Mouse (Mus musculus) liver, embryonic 16.5 days (tissue): ENCODE measurements around the gene Rbfox2. TPM values are rescaled to one million over a fixed set of nuclear protein-coding genes. Genes with fewer than 3 reads are reported as not detected.

Source experiments
- ATAC-seq: fragments of 200-750 bp; cut with Nextera tagmentation; 2 replicates; pipeline ENCODE4 v1.8.0; 2017; ENCODE audit warnings: low read depth, mild to moderate bottlenecking, moderate number of reproducible peaks, moderate library complexity
- H3K27ac ChIP-seq: fragments of 300-500 bp; sonication (generic); 2 replicates; pipeline ENCODE4 v1.5.1; 2014; ENCODE audit warnings: mild to moderate bottlenecking, low read length
- H3K27me3 ChIP-seq: fragments of 300-500 bp; sonication (generic); 2 replicates; pipeline ENCODE4 v1.6.1; 2014; ENCODE audit warnings: low read depth, low read length, mixed read lengths; ENCODE audit not compliant: control insufficient read depth, insufficient read depth
- H3K36me3 ChIP-seq: fragments of 300-500 bp; sonication (generic); 2 replicates; pipeline ENCODE4 v1.6.1; 2014; ENCODE audit warnings: mild to moderate bottlenecking; ENCODE audit not compliant: control insufficient read depth, insufficient read depth
- H3K4me1 ChIP-seq: fragments of 300-500 bp; sonication (generic); 2 replicates; pipeline ENCODE4 v1.6.1; 2014; ENCODE audit warnings: low read depth, low read length, mixed read lengths; ENCODE audit not compliant: control insufficient read depth
- H3K4me2 ChIP-seq: fragments of 300-500 bp; sonication (generic); 2 replicates; pipeline ENCODE4 v1.6.1; 2014; ENCODE audit warnings: low read depth, low read length, mixed read lengths
- H3K4me3 ChIP-seq: fragments of 300-500 bp; sonication (generic); 2 replicates; pipeline ENCODE4 v1.5.1; 2014; ENCODE audit warnings: low read depth, mild to moderate bottlenecking, low read length
- H3K9ac ChIP-seq: fragments of 300-500 bp; sonication (generic); 2 replicates; pipeline ENCODE4 v1.6.1; 2014; ENCODE audit warnings: low read depth, low read length
- H3K9me3 ChIP-seq: fragments of 300-500 bp; sonication (generic); replicated peaks from 2 replicates; pipeline ENCODE4 v1.6.1; 2016; ENCODE audit warnings: low read length; ENCODE audit not compliant: control insufficient read depth
- WGBS: fragments of 180-500 bp; shearing (Covaris S2); extraction: QIAGEN DNeasy Blood & Tissue Kit; methylation state at CpG from one replicate; pipeline ENCODE4 v1.1.7; 2014; ENCODE audit not compliant: insufficient replicate concordance; 5-methylcytosine and 5-hydroxymethylcytosine counted together
- polyA plus RNA-seq: library from polyadenylated mRNA; unstranded; fragments of >200 nt; fragmentation: Nextera tagmentation; extraction: Ambion mirVana; gene quantifications from 2 replicates; pipeline ENCODE4 v1.2.1, GENCODE M21; 2015

Gene Rbfox2
- polyA plus RNA-seq, 1 experiment from 2014 or later: 12.7 TPM

DNA sequence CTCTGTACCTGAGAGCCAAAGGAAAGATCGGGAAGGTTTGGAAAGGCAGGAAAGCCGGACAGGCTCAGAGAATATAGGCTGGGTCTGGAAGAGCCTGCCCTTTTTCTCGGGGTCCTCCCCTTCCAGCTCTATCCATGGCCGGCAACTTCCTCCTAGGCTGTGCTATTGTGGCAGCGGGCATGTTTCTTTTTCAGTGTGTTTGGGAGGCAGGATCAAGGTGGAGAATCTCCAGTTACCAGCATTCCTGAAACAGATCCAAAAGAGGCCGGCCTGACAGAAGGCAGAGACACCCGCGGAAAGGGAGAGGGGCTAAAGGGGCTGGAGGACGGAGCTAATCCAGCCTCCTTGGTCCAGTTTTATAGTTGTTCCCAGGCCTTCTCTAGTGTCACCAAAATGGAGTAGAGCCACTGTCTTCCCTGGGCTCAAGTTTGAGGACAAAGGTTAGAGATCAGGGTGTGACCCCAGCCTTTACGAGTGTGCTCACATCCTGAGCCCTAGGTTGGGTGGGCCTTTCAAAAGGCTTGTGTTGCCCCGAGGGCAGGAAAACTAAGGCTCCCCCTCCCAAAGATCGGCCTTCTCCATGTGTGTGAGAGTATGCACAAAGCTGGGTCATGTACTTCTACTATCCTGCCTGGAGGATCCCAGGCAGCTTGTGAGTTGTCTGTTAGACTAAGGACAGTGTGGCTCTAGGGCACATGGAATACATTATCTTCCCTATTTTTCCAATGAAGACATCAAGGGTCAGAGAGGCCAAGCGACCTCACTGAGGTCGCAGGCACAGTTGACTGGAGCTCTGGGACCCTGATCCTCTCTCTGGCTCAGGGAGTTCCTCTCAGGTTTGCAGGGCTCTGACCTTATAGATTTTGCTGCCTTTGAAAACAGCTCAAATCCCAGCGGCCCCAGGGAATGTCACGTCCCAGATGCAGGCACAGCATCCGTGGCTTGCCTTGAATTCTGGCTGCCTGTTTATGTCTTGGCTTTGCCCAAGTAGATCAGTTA is 37.6 kb upstream of the Rbfox2 start:
- 38% methylated on average over 17 of the region's 17 CpGs for WGBS
- Histone ChIP-seq H3K27me3 (no peaks in the 10 kb centered on the region), H3K4me2 (no peak overlapping the region), H3K36me3 (no peaks in the 10 kb centered on the region), H3K9ac (no peak overlapping the region), H3K27ac (peak overlapping the region; percentile 54), H3K4me3 (no peak overlapping the region), H3K4me1 (peaks cover 6% of the 10 kb centered on the region; the same call in 1 of the 2 replicates), H3K9me3 (no peaks in the 10 kb centered on the region)
- peak; percentile 33 for ATAC-seq

DNA sequence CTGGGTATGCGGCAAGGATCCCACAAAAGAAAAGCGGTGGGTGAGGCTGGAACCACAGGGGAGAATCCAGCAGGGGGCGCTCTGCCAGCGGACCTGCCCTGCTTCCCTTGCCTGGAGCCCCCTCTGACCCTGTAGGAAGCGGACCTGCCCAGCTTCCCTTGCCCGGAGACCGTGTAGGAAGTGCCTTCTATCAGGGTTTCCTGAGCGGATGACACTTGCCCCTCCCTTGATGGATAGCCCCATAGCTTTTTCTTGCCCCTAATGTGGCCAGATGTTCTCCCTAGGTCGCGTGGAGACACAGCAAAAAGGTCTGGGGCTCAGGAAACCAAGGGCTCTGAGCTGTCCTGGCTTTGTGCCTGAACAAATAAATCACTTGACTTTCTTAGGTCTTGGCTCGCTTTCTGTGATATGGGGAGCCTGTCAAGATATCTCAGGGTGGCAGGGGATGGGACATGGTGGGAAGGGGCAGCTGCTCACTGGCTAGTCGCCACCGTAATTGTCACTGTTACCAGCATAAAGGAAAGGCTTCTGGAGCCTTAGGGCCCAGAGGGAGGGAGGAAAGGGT is 36.8 kb upstream of the Rbfox2 start:
- H3K4me3 ChIP-seq: no peak overlapping the region
- 3% methylated on average over 13 of the region's 13 CpGs for WGBS

DNA sequence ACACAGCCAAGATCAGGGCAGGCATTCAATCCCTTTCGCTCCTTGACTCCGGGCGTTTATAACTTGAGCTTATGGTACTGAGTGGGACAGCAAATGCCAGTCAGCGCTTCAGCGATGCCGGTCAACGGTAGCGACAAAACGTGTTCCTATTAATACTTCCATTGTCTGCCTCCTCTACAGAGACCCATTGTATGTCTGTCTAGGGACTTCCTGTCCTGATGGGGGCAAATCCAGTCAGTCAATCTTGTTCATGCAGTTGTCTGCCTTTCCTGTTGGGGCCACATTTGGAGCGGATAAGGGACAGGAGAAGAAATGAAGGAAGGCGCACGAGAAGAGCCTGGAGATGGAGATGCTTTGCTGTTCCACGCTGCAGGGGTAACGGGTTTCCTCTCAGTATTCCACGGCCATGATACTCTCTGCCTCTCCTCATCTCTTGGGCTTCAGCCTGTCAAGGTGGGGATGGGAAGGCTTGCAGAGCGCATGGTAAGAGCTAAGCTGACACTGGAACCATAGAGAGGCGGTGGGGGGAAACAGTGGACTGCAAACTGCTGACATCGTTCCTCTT is 36.2 kb upstream of the Rbfox2 start:
- no peak overlapping the region for H3K4me3 ChIP-seq
- H3K9ac ChIP-seq: no peak overlapping the region
- peak overlapping the region; percentile 18; the same call in 1 of the 2 replicates for H3K4me2 ChIP-seq
- 10% methylated on average over 18 of the region's 18 CpGs for WGBS
- no peaks in the 10 kb centered on the region for H3K27me3 ChIP-seq
- H3K4me1 ChIP-seq: peaks cover 6% of the 10 kb centered on the region; the same call in 1 of the 2 replicates
- H3K36me3 ChIP-seq: no peaks in the 10 kb centered on the region
- H3K27ac ChIP-seq: 0 out of 2 replicates have a peak overlapping the region, but pooled peaks have one; percentile 8
- ATAC-seq: no peak
- no peaks in the 10 kb centered on the region for H3K9me3 ChIP-seq

More for the DNA sequence above, 36.8 kb upstream of the Rbfox2 start:
- Histone ChIP-seq H3K9me3 (no peaks in the 10 kb centered on the region), H3K36me3 (no peaks in the 10 kb centered on the region), H3K4me1 (peaks cover 6% of the 10 kb centered on the region; the same call in 1 of the 2 replicates), H3K27ac (peak overlapping the region; percentile 54; the same call in 1 of the 2 replicates), H3K4me2 (peak overlapping the region; percentile 18; the same call in 1 of the 2 replicates), H3K9ac (no peak overlapping the region), H3K27me3 (no peaks in the 10 kb centered on the region)
- peak; percentile 63 for ATAC-seq

DNA sequence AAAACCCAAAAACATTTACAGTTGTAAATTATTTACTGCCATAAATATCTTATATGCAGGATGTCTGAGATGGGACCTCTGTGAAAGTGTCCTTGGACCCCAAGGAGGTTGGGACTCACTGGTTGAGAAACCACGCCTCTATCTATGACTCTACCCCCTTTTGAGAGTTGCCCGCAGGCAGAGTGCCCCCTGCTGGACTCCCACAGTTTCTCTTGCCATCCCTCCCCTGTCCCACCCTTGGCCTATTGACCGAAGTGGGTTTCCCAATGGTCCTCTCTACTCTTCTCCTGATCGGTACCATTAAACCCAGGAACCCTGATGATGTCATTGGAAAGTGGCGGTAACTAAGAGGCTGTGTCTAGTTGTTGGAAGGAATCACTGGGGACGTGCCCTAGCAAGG is 35.2 kb upstream of the Rbfox2 start:
- H3K36me3 ChIP-seq: no peaks in the 10 kb centered on the region
- no peak overlapping the region for H3K9ac ChIP-seq
- peaks cover 6% of the 10 kb centered on the region; the same call in 1 of the 2 replicates for H3K4me1 ChIP-seq
- no peak overlapping the region for H3K27ac ChIP-seq
- no peak overlapping the region for H3K4me2 ChIP-seq
- 73% methylated on average over 6 of the region's 6 CpGs for WGBS
- ATAC-seq: no peak
- H3K4me3 ChIP-seq: no peak overlapping the region
- H3K27me3 ChIP-seq: no peaks in the 10 kb centered on the region
- no peaks in the 10 kb centered on the region for H3K9me3 ChIP-seq

- Histone ChIP-seq H3K4me3 (no peak overlapping the region), H3K9me3 (no peaks in the 10 kb centered on the region), H3K4me2 (no peak overlapping the region), H3K36me3 (no peaks in the 10 kb centered on the region), H3K4me1 (peaks cover 6% of the 10 kb centered on the region; the same call in 1 of the 2 replicates), H3K27me3 (no peaks in the 10 kb centered on the region), H3K27ac (no peak overlapping the region), H3K9ac (no peak overlapping the region)
- ATAC-seq: no peak
These were observed 33.8 kb upstream of the Rbfox2 start for GRCm38 (mm10) chr15:77340581-77340980.

DNA sequence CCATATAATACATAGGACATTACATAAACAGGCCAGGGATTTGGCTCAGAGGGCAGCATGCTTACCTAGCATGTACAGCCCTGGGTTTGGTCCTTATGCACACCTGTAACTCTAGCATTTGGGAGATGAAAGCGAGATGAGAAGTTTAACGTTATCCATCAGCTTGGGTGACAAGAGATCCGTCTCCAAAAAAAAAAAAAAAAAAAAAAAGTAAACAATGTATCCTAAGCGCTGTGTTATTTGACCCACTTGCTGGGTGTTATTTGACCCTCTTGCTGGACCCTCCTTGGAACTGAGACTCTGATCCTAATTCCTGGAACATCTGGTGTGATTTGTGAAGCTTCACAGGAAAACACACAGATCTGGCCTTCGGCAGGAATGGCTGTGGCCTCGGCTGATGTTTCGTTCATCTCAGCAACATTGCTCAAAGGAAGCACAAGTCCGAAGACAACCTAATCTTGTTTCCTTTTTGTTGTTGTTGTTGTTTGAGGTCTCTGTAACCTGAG is 32.2 kb upstream of the Rbfox2 start:
- Histone ChIP-seq H3K27me3 (no peaks in the 10 kb centered on the region), H3K4me1 (peaks cover 6% of the 10 kb centered on the region; the same call in 1 of the 2 replicates), H3K9me3 (no peaks in the 10 kb centered on the region), H3K27ac (peak overlapping the region; percentile 70), H3K9ac (no peak overlapping the region), H3K36me3 (no peaks in the 10 kb centered on the region), H3K4me2 (no peak overlapping the region), H3K4me3 (no peak overlapping the region)
- 52% methylated on average over 8 of the region's 8 CpGs for WGBS
- ATAC-seq: peak; percentile 9

DNA sequence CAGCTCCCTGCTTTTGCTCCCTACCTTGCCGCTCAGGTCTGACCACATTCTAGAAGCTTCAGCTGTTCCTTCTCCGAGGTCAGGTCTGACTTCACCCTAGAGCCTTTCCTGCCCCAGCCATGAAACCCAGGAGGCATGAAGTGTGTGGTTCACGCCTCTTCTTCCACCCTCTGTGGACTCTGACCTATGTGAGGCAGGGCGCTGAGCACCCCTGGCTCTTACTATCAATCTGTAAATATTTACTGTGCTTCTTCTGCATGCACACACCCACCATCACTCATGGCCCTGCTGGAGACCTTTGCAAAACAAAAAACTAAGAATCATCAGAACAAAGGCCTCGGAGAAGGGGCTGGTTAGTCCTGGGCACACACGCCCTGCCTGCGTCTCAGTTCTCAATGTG is 31.6 kb upstream of the Rbfox2 start:
- H3K27ac ChIP-seq: peak overlapping the region; percentile 77
- no peak overlapping the region for H3K9ac ChIP-seq
- 51% methylated on average over 7 of the region's 7 CpGs for WGBS
- peaks cover 4% of the 10 kb centered on the region; the same call in 1 of the 2 replicates for H3K4me1 ChIP-seq
- H3K4me2 ChIP-seq: peak overlapping the region; percentile 45; the same call in 1 of the 2 replicates
- H3K36me3 ChIP-seq: no peaks in the 10 kb centered on the region
- H3K9me3 ChIP-seq: no peaks in the 10 kb centered on the region
- no peaks in the 10 kb centered on the region for H3K27me3 ChIP-seq
- ATAC-seq: peak; percentile 89
- peak overlapping the region; percentile 41 for H3K4me3 ChIP-seq

- peak overlapping the region; percentile 77 for H3K27ac ChIP-seq
- 51% methylated on average over 3 of the region's 3 CpGs for WGBS
- H3K4me1 ChIP-seq: no peaks in the 10 kb centered on the region; the same call in 1 of the 2 replicates
- no peaks in the 10 kb centered on the region for H3K9me3 ChIP-seq
- ATAC-seq: no peak
- H3K4me3 ChIP-seq: peak overlapping the region; percentile 41
- H3K36me3 ChIP-seq: no peaks in the 10 kb centered on the region
- H3K4me2 ChIP-seq: peak overlapping the region; percentile 45
- H3K27me3 ChIP-seq: no peaks in the 10 kb centered on the region
- H3K9ac ChIP-seq: no peak overlapping the region
These were observed 31.1 kb upstream of the Rbfox2 start for GRCm38 (mm10) chr15:77337926-77338325.
